Mouse (Mus musculus) adipocyte (in vitro differentiated cells): ENCODE measurements around the gene Rhox2b.
"Not testable (repeated sequence)": the region's sequence is repeated elsewhere in the genome, so short reads cannot be mapped to it uniquely, and the experiment has no call there.

Source experiments
- DNase-seq: peaks from one replicate; pipeline ENCODE4 v3.0.0-alpha.2; 2016; ENCODE audit warnings: low spot score

Gene Rhox2b

GRCm38 (mm10) chrX:37411767-37412166, at the start of gene Rhox2b:
Rhox2b (plus strand) TSS chrX:37412067.
- not testable (repeated sequence) for DNase-seq

- not testable (repeated sequence) for DNase-seq
Measured at GRCm38 (mm10) chrX:37379728-37380127, 32.1 kb upstream of the Rhox2b start, which contains the start of gene Rhox3a2. Rhox3a2 (plus strand) TSS chrX:37380028.

- DNase-seq, result not testable (repeated sequence)
Measured at GRCm38 (mm10) chrX:37390548-37390947, 21.3 kb upstream of the Rhox2b start, which contains the start of gene Rhox4a2. Rhox4a2 (plus strand) TSS chrX:37390848.

GRCm38 (mm10) chrX:37432194-37432593, 20.3 kb downstream of the Rhox2b start, which contains the start of gene Rhox4b:
Rhox4b (plus strand) TSS chrX:37432494.
- DNase-seq, result not testable (repeated sequence)

- not testable (repeated sequence) for DNase-seq
Measured at GRCm38 (mm10) chrX:37453380-37453779, 41.5 kb downstream of the Rhox2b start, which contains the start of gene Rhox2c. Rhox2c (plus strand) TSS chrX:37453680.

- not testable (repeated sequence) for DNase-seq
Measured at GRCm38 (mm10) chrX:37458285-37458684, 46.4 kb downstream of the Rhox2b start, which contains the start of gene Rhox3c. Rhox3c (plus strand) TSS chrX:37458585.
